Mouse (Mus musculus): ENCODE data around the gene Gm5089.

DNA sequence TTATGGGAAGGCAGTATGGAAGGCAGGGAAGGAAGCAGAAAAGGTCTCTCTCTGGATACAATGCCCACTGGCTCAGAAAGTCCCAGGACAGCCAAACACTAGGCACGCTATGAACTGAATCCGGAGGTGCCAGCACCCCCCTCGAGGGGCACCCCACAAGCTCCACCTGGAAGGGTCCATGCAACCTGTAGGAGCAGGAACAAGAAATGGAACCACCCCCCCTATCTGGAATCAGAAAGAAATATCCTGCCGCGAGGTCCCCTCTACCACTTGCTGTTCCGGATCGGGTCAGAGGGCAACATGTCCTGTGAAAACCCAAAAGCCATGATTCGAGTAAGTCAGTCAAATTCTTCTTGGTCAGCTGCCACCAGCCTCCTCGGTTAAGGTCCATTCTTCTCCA lies 11.1 kb upstream of the Gm5089 start:
- no peak for TF ChIP-seq GATA1 (IDR thresholded peaks at IDR 0.05; ENCODE audit: low read length)
- TF ChIP-seq TAL1 (IDR thresholded peaks at IDR 0.05; ENCODE audit: low read length) = no peak

Measured in erythroblast, embryonic 14.5 days (primary cell).